Mouse (Mus musculus): ENCODE results near the gene Dcst1. TPM values are rescaled to one million over a fixed set of nuclear protein-coding genes. Genes with fewer than 3 reads are reported as not detected.

The Dcst1 gene
- polyA plus RNA-seq, 1 experiment from 2014 or later, result 0.08 TPM

DNA sequence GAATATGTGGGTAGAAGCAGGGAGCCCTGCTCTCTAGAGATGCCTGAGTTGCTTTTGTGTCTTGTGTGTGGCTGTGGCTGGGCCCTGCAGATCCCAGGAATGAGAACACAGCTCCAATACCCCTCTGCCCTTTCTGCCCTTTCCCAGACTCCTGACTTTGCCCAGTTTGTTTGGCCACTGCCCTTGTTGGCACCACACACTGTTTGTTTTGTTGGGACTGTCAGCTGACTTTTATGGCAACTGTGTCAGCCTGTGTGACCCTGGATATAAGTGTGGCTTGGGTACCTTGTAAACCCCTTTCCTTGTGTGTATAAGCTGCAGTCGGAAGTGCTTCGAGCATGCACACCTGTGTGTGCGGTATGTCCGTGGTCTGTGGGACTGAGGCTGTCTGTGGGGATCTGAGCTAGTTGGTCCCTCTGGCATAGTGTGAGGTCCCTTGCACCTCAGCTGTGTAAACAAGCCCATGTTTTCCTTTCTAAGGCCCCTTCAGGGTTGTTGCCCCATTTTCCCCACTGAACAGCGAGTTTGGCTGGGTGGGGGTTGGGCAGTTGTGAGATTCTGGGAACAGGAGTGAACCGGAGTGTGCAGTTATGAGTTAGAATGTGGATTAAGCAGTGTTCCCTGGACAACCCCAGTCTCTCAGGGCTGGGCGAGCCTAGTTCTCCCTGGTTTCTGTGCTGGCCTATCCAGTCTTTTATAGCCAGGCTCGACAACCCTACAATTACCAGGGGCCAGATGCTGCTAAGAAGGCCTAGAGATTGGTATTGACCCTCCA is 59.3 kb downstream of the Dcst1 start:
- WGBS, result 72% methylated on average over 8 of the region's 8 CpGs
- no peak for DNase-seq (ENCODE audit: low spot score)
- no peak overlapping the region for H3K27ac ChIP-seq (ENCODE audit: low read depth, low read length)
- no peaks in the 10 kb centered on the region for H3K4me1 ChIP-seq (replicated peaks; ENCODE audit: control insufficient read depth, insufficient read depth, low read length)
- no peaks in the 10 kb centered on the region for H3K36me3 ChIP-seq (ENCODE audit: control insufficient read depth, insufficient read depth, low read length)
- H3K4me3 ChIP-seq (ENCODE audit: low read depth, low read length), result no peak overlapping the region
- H3K27me3 ChIP-seq (ENCODE audit: control insufficient read depth, insufficient read depth, low read length), result no peaks in the 10 kb centered on the region
- no peaks in the 10 kb centered on the region for H3K9me3 ChIP-seq (ENCODE audit: control insufficient read depth, low read length)
- H3K9ac ChIP-seq (ENCODE audit: low read length), result no peak overlapping the region
- ATAC-seq (replicated peaks; ENCODE audit: low FRiP score), result no peak
- H3K4me2 ChIP-seq (ENCODE audit: low read depth, low read length, severe bottlenecking), result no peak overlapping the region

DNA sequence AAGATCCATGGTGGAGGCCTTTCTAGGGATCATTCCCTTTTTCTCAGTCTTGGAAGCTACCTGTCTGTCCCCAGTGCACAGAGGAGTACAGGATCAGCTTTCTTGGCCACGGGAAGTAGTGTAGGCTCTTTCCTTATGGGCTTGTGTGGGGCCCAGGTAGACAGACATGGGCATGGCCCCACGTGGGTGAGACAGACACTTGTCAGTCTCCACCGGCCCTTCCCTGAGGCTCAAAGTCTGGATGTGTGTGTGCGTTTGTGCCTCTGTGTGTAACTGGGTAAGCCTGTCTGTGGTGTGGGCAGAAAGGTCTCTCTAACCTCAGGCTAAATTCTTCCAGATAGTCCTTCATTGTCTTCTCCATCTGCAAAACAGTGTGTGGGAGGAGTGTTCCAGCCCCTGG is 59.9 kb downstream of the Dcst1 start:
- 74% methylated on average over 4 of the region's 4 CpGs for WGBS
- DNase-seq (ENCODE audit: low spot score), result no peak

DNA sequence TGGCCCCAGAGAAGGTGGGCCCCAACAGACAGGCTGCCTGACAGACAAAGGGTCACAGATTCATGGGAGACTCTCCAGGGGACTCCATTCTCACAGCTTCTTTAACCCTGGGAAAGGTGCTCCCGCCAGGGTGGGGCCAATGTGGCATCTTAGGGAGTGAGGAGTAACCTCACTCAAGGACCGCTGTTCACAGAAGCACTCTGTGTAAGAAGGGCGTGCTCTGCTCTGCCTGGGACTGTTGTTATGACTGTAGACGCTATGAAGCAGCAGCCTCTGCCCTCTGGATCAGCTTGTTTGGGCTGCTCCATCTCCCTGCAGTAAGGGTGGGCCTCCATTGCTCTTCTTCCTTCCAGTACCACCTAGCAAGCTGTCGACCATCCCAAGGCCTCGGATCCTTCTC is 60.6 kb downstream of the Dcst1 start:
- no peak overlapping the region for H3K27ac ChIP-seq (ENCODE audit: low read depth, low read length)
- H3K36me3 ChIP-seq (ENCODE audit: control insufficient read depth, insufficient read depth, low read length), result no peaks in the 10 kb centered on the region
- no peak for ATAC-seq (replicated peaks; ENCODE audit: low FRiP score)
- no peaks in the 10 kb centered on the region for H3K9me3 ChIP-seq (ENCODE audit: control insufficient read depth, low read length)
- no peak overlapping the region for H3K9ac ChIP-seq (ENCODE audit: low read length)
- no peak overlapping the region for H3K4me3 ChIP-seq (ENCODE audit: low read depth, low read length)
- H3K4me1 ChIP-seq (replicated peaks; ENCODE audit: control insufficient read depth, insufficient read depth, low read length), result no peaks in the 10 kb centered on the region
- DNase-seq (ENCODE audit: low spot score), result no peak
- 63% methylated on average over 6 of the region's 6 CpGs for WGBS
- H3K27me3 ChIP-seq (ENCODE audit: control insufficient read depth, insufficient read depth, low read length), result peaks cover 2% of the 10 kb centered on the region; the same call in 1 of the 2 replicates
- no peak overlapping the region for H3K4me2 ChIP-seq (ENCODE audit: low read depth, low read length, severe bottlenecking)

More for the DNA sequence above, 59.9 kb downstream of the Dcst1 start:
- Histone ChIP-seq H3K27ac (ENCODE audit: low read depth, low read length) (no peak overlapping the region), H3K9me3 (ENCODE audit: control insufficient read depth, low read length) (no peaks in the 10 kb centered on the region), H3K4me1 (replicated peaks; ENCODE audit: control insufficient read depth, insufficient read depth, low read length) (no peaks in the 10 kb centered on the region), H3K4me2 (ENCODE audit: low read depth, low read length, severe bottlenecking) (no peak overlapping the region), H3K4me3 (ENCODE audit: low read depth, low read length) (no peak overlapping the region), H3K27me3 (ENCODE audit: control insufficient read depth, insufficient read depth, low read length) (peaks cover 2% of the 10 kb centered on the region; the same call in 1 of the 2 replicates), H3K9ac (ENCODE audit: low read length) (no peak overlapping the region), H3K36me3 (ENCODE audit: control insufficient read depth, insufficient read depth, low read length) (no peaks in the 10 kb centered on the region)
- ATAC-seq (replicated peaks; ENCODE audit: low FRiP score), result no peak

DNA sequence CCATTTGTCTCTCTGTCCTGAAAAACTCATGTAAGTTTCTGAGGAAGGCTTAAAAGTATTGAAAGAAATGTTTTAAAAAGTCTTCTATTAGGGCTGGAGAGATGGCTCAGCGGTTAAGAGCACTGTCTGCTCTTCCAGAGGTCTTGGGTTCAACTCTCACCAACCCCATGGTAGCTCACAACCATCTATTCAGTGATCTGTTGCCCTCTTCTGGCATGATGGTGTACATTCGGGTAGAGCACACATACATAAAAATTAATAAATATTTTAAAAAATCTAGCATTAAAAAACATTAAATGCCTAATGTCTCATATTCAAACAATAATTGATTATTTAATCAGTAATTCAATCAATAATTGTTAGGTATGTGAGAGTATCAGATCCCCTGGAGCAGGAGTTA is 64.5 kb downstream of the Dcst1 start:
- Histone ChIP-seq H3K9ac (ENCODE audit: low read length) (no peak overlapping the region), H3K9me3 (ENCODE audit: control insufficient read depth, low read length) (no peaks in the 10 kb centered on the region), H3K4me3 (ENCODE audit: low read depth, low read length) (no peak overlapping the region), H3K27me3 (ENCODE audit: control insufficient read depth, insufficient read depth, low read length) (peaks cover 2% of the 10 kb centered on the region; the same call in 1 of the 2 replicates), H3K36me3 (ENCODE audit: control insufficient read depth, insufficient read depth, low read length) (no peaks in the 10 kb centered on the region), H3K27ac (ENCODE audit: low read depth, low read length) (no peak overlapping the region), H3K4me1 (replicated peaks; ENCODE audit: control insufficient read depth, insufficient read depth, low read length) (no peaks in the 10 kb centered on the region), H3K4me2 (ENCODE audit: low read depth, low read length, severe bottlenecking) (no peak overlapping the region)
- 59% methylated on average over 2 of the region's 2 CpGs for WGBS
- ATAC-seq (replicated peaks; ENCODE audit: low FRiP score) (no peak), DNase-seq (ENCODE audit: low spot score) (no peak)

Other genes starting within 250 kb of the Dcst1 start
- 2.1 and 2.8 TPM in 2 replicates for gene Pklr, start 229.1 kb downstream of the Dcst1 start, polyA plus RNA-seq (2014; fragmentation: Nextera tagmentation; extraction: Ambion mirVana)
- 6.3 and 6.7 TPM in 2 replicates for gene Hcn3, start 205.1 kb downstream of the Dcst1 start, polyA plus RNA-seq (2014; fragmentation: Nextera tagmentation; extraction: Ambion mirVana)
- gene Clk2, start 200.5 kb downstream of the Dcst1 start, polyA plus RNA-seq (2014; fragmentation: Nextera tagmentation; extraction: Ambion mirVana), result 34.7 and 40.8 TPM in 2 replicates
- 92.5 and 107 TPM in 2 replicates for gene Scamp3, start 187.8 kb downstream of the Dcst1 start, polyA plus RNA-seq (2014; fragmentation: Nextera tagmentation; extraction: Ambion mirVana)
- 26.3 and 27.8 TPM in 2 replicates for gene Fam189b, start 182.1 kb downstream of the Dcst1 start, polyA plus RNA-seq (2014; fragmentation: Nextera tagmentation; extraction: Ambion mirVana)
- gene Gba, start 162.3 kb downstream of the Dcst1 start, polyA plus RNA-seq (2014; fragmentation: Nextera tagmentation; extraction: Ambion mirVana), result 32.4 and 37.7 TPM in 2 replicates
- gene Thbs3, start 150.1 kb downstream of the Dcst1 start, polyA plus RNA-seq (2014; fragmentation: Nextera tagmentation; extraction: Ambion mirVana), result 63.3 and 69.9 TPM in 2 replicates
- gene Mtx1, start 138.2 kb downstream of the Dcst1 start, polyA plus RNA-seq (2014; fragmentation: Nextera tagmentation; extraction: Ambion mirVana), result 194 and 213 TPM in 2 replicates
- gene Muc1, start 136.2 kb downstream of the Dcst1 start, polyA plus RNA-seq (2014; fragmentation: Nextera tagmentation; extraction: Ambion mirVana), result 2.0 and 3.4 TPM in 2 replicates
- 237 and 252 TPM in 2 replicates for gene Krtcap2, start 119.3 kb downstream of the Dcst1 start, polyA plus RNA-seq (2014; fragmentation: Nextera tagmentation; extraction: Ambion mirVana)
- 11.9 and 13.5 TPM in 2 replicates for gene Trim46, start 118.9 kb downstream of the Dcst1 start, polyA plus RNA-seq (2014; fragmentation: Nextera tagmentation; extraction: Ambion mirVana)
- 79.0 and 83.9 TPM in 2 replicates for gene Dpm3, start 105.9 kb downstream of the Dcst1 start, polyA plus RNA-seq (2014; fragmentation: Nextera tagmentation; extraction: Ambion mirVana)
- 28.4 and 31.8 TPM in 2 replicates for gene Slc50a1, start 94.7 kb downstream of the Dcst1 start, polyA plus RNA-seq (2014; fragmentation: Nextera tagmentation; extraction: Ambion mirVana)
- gene Efna1, start 84.1 kb downstream of the Dcst1 start, polyA plus RNA-seq (2014; fragmentation: Nextera tagmentation; extraction: Ambion mirVana), result 10.8 and 11.4 TPM in 2 replicates
- gene Efna3, start 42.3 kb downstream of the Dcst1 start, polyA plus RNA-seq (2014; fragmentation: Nextera tagmentation; extraction: Ambion mirVana), result 6.6 and 7.7 TPM in 2 replicates
- gene Efna4, start 27.2 kb downstream of the Dcst1 start, polyA plus RNA-seq (2014; fragmentation: Nextera tagmentation; extraction: Ambion mirVana), result 17.1 and 20.7 TPM in 2 replicates
- 27.9 and 28.4 TPM in 2 replicates for gene Adam15, start 15.3 kb downstream of the Dcst1 start, polyA plus RNA-seq (2014; fragmentation: Nextera tagmentation; extraction: Ambion mirVana)
- gene Dcst2, start 3.3 kb downstream of the Dcst1 start, polyA plus RNA-seq (2014; fragmentation: Nextera tagmentation; extraction: Ambion mirVana), result 0.13 TPM in 1 of 2 replicates, not detected in the other
- 1.3 and 1.4 TPM in 2 replicates for gene Zbtb7b, start 29.5 kb upstream of the Dcst1 start, polyA plus RNA-seq (2014; fragmentation: Nextera tagmentation; extraction: Ambion mirVana)
- gene Lenep, start 37.5 kb upstream of the Dcst1 start, polyA plus RNA-seq (2014; fragmentation: Nextera tagmentation; extraction: Ambion mirVana), result 0.91 and 1.9 TPM in 2 replicates
- gene Flad1, start 46.6 kb upstream of the Dcst1 start, polyA plus RNA-seq (2014; fragmentation: Nextera tagmentation; extraction: Ambion mirVana), result 28.5 and 31.9 TPM in 2 replicates
- gene Cks1b, start 53.1 kb upstream of the Dcst1 start, polyA plus RNA-seq (2014; fragmentation: Nextera tagmentation; extraction: Ambion mirVana), result 491 and 495 TPM in 2 replicates
- 30.9 and 31.6 TPM in 2 replicates for gene Shc1, start 53.2 kb upstream of the Dcst1 start, polyA plus RNA-seq (2014; fragmentation: Nextera tagmentation; extraction: Ambion mirVana)
- gene Pygo2, start 65.0 kb upstream of the Dcst1 start, polyA plus RNA-seq (2014; fragmentation: Nextera tagmentation; extraction: Ambion mirVana), result 53.9 and 60.6 TPM in 2 replicates
- gene Pbxip1, start 71.5 kb upstream of the Dcst1 start, polyA plus RNA-seq (2014; fragmentation: Nextera tagmentation; extraction: Ambion mirVana), result 9.1 and 10.0 TPM in 2 replicates
- 62.5 and 71.1 TPM in 2 replicates for gene Pmvk, start 89.3 kb upstream of the Dcst1 start, polyA plus RNA-seq (2014; fragmentation: Nextera tagmentation; extraction: Ambion mirVana)
- 1.3 and 1.8 TPM in 2 replicates for gene Kcnn3, start 154.9 kb upstream of the Dcst1 start, polyA plus RNA-seq (2014; fragmentation: Nextera tagmentation; extraction: Ambion mirVana)